Mouse (Mus musculus) midbrain, embryonic 16.5 days (tissue): ENCODE measurements around the gene Nmu. TPM values are rescaled to one million over a fixed set of nuclear protein-coding genes. Genes with fewer than 3 reads are reported as not detected.
A peak's percentile ranks its signal among the peaks of the same experiment; 100 is the strongest.

ENCODE experiments used
- ATAC-seq: fragments of 200-750 bp; cut with Nextera tagmentation; 2 replicates; pipeline ENCODE4 v1.8.0; 2017; ENCODE audit warnings: moderate TSS enrichment
- H3K27ac ChIP-seq: fragments of 300-500 bp; sonication (generic); 2 replicates; pipeline ENCODE4 v1.5.1; 2014; ENCODE audit warnings: mild to moderate bottlenecking, low read length, mixed read lengths
- H3K27me3 ChIP-seq: fragments of 300-500 bp; sonication (generic); 2 replicates; pipeline ENCODE4 v1.6.1; 2014; ENCODE audit warnings: low read depth, low read length, mixed read lengths; ENCODE audit not compliant: control insufficient read depth, insufficient read depth
- H3K36me3 ChIP-seq: fragments of 300-500 bp; sonication (generic); 2 replicates; pipeline ENCODE4 v1.6.1; 2014; ENCODE audit warnings: mild to moderate bottlenecking, low read length, moderate library complexity, mixed read lengths; ENCODE audit not compliant: control insufficient read depth, insufficient read depth
- H3K4me1 ChIP-seq: fragments of 300-500 bp; sonication (generic); 2 replicates; pipeline ENCODE4 v1.6.1; 2014; ENCODE audit warnings: mild to moderate bottlenecking, low read length, mixed read lengths; ENCODE audit not compliant: control insufficient read depth, insufficient read depth
- H3K4me2 ChIP-seq: fragments of 300-500 bp; sonication (generic); 2 replicates; pipeline ENCODE4 v1.6.1; 2014; ENCODE audit warnings: mild to moderate bottlenecking, low read length, mixed read lengths
- H3K4me3 ChIP-seq: fragments of 300-500 bp; sonication (generic); 2 replicates; pipeline ENCODE4 v1.5.1; 2014; ENCODE audit warnings: low read depth, mild to moderate bottlenecking, low read length, moderate library complexity, mixed read lengths
- H3K9ac ChIP-seq: fragments of 300-500 bp; sonication (generic); 2 replicates; pipeline ENCODE4 v1.6.1; 2014; ENCODE audit warnings: low read depth, low read length, mixed read lengths
- H3K9me3 ChIP-seq: fragments of 300-500 bp; sonication (generic); replicated peaks from 2 replicates; pipeline ENCODE4 v1.6.1; 2014; ENCODE audit warnings: mild to moderate bottlenecking, low read length, mixed read lengths; ENCODE audit not compliant: control insufficient read depth, poor library complexity, severe bottlenecking
- WGBS: fragments of 180-500 bp; shearing (Covaris S2); extraction: QIAGEN DNeasy Blood & Tissue Kit; methylation state at CpG from one replicate; pipeline ENCODE4 v1.1.7; 2014; 5-methylcytosine and 5-hydroxymethylcytosine counted together
- polyA plus RNA-seq: library from polyadenylated mRNA; unstranded; fragments of >200 nt; fragmentation: Nextera tagmentation; extraction: Ambion mirVana; gene quantifications from 2 replicates; pipeline ENCODE4 v1.2.1, GENCODE M21; 2015

The Nmu gene
- polyA plus RNA-seq, 1 experiment from 2014 or later, result not detected

- Histone ChIP-seq H3K27me3 (no peaks in the 10 kb centered on the region), H3K4me2 (peak overlapping the region; percentile 51), H3K4me1 (peaks cover 29% of the 10 kb centered on the region), H3K9ac (peak overlapping the region; percentile 88), H3K9me3 (no peaks in the 10 kb centered on the region), H3K4me3 (peak overlapping the region; percentile 92), H3K27ac (peak overlapping the region; percentile 97), H3K36me3 (no peaks in the 10 kb centered on the region)
- WGBS, result 0% methylated on average over 39 of the region's 100 CpGs
- ATAC-seq, result peak; percentile 84
These were observed 59.7 kb downstream of the Nmu start for GRCm38 (mm10) chr5:76303745-76304451.

- ATAC-seq, result no peak
- H3K4me3 ChIP-seq, result peak overlapping the region; percentile 92
- peak overlapping the region; percentile 97 for H3K27ac ChIP-seq
- WGBS, result 7% methylated on average over 11 of the region's 11 CpGs
- H3K9me3 ChIP-seq, result no peaks in the 10 kb centered on the region
- peak overlapping the region; percentile 51 for H3K4me2 ChIP-seq
- H3K27me3 ChIP-seq, result no peaks in the 10 kb centered on the region
- peaks cover 29% of the 10 kb centered on the region for H3K4me1 ChIP-seq
- peak overlapping the region; percentile 88 for H3K9ac ChIP-seq
- no peaks in the 10 kb centered on the region for H3K36me3 ChIP-seq
These were observed 60.2 kb downstream of the Nmu start for GRCm38 (mm10) chr5:76303379-76303744.

- Histone ChIP-seq H3K4me2 (no peak overlapping the region), H3K4me1 (peaks cover 29% of the 10 kb centered on the region), H3K4me3 (no peak overlapping the region), H3K9me3 (no peaks in the 10 kb centered on the region), H3K27ac (no peak overlapping the region), H3K36me3 (no peaks in the 10 kb centered on the region), H3K9ac (no peak overlapping the region), H3K27me3 (no peaks in the 10 kb centered on the region)
- ATAC-seq, result no peak
- 98% methylated on average over 2 of the region's 2 CpGs for WGBS
These were observed 61.6 kb downstream of the Nmu start for GRCm38 (mm10) chr5:76302009-76302408.

GRCm38 (mm10) chr5:76289234-76289691 lies 74.3 kb downstream of the Nmu start:
- no peak overlapping the region for H3K4me2 ChIP-seq
- H3K9me3 ChIP-seq, result no peaks in the 10 kb centered on the region
- H3K4me3 ChIP-seq, result no peak overlapping the region
- H3K27me3 ChIP-seq, result no peaks in the 10 kb centered on the region
- H3K4me1 ChIP-seq, result no peaks in the 10 kb centered on the region
- no peak overlapping the region for H3K27ac ChIP-seq
- ATAC-seq, result no peak
- 90% methylated on average over 8 of the region's 8 CpGs for WGBS
- no peak overlapping the region for H3K9ac ChIP-seq
- H3K36me3 ChIP-seq, result peaks cover 3% of the 10 kb centered on the region; the same call in 1 of the 2 replicates

DNA sequence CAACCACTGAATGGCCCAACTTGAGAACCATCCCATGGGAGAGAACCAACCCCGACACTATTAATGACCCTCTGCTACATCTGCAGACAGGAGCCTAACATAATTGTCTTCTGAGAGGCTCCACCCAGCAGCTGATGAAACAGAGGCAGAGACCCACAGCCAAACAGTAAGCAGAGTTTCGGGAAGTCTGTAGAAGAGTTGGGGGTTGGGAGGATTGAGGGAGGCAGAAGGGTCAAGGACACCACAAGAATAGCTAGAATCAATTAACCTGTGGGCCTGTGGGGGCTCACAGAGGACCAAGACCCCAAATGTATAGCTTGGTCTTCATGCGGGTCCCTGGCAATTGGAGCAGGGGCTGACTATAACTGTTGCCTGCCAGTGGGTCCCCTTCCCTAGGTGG lies 75.3 kb downstream of the Nmu start:
- ATAC-seq, result no peak
- WGBS, result 95% methylated on average over 3 of the region's 3 CpGs
- Histone ChIP-seq H3K4me3 (no peak overlapping the region), H3K9me3 (no peaks in the 10 kb centered on the region), H3K4me1 (no peaks in the 10 kb centered on the region), H3K4me2 (no peak overlapping the region), H3K27ac (no peak overlapping the region), H3K27me3 (no peaks in the 10 kb centered on the region), H3K36me3 (peaks cover 3% of the 10 kb centered on the region; the same call in 1 of the 2 replicates), H3K9ac (no peak overlapping the region)

GRCm38 (mm10) chr5:76287062-76287461 lies 76.5 kb downstream of the Nmu start:
- no peak overlapping the region for H3K9ac ChIP-seq
- 83% methylated on average over 5 of the region's 5 CpGs for WGBS
- H3K9me3 ChIP-seq, result no peaks in the 10 kb centered on the region
- H3K36me3 ChIP-seq, result peaks cover 3% of the 10 kb centered on the region; the same call in 1 of the 2 replicates
- H3K27ac ChIP-seq, result no peak overlapping the region
- H3K4me1 ChIP-seq, result no peaks in the 10 kb centered on the region
- no peak overlapping the region for H3K4me2 ChIP-seq
- no peaks in the 10 kb centered on the region for H3K27me3 ChIP-seq
- no peak overlapping the region for H3K4me3 ChIP-seq
- ATAC-seq, result no peak

- Histone ChIP-seq H3K4me3 (no peak overlapping the region), H3K27me3 (no peaks in the 10 kb centered on the region), H3K4me1 (no peaks in the 10 kb centered on the region), H3K9ac (no peak overlapping the region), H3K9me3 (no peaks in the 10 kb centered on the region), H3K36me3 (peaks cover 3% of the 10 kb centered on the region; the same call in 1 of the 2 replicates), H3K4me2 (no peak overlapping the region), H3K27ac (no peak overlapping the region)
- 39% methylated on average over 4 of the region's 4 CpGs for WGBS
- peak; percentile 42; the same call in 1 of the 2 replicates for ATAC-seq
These were observed 77.9 kb downstream of the Nmu start for GRCm38 (mm10) chr5:76285699-76286098.

DNA sequence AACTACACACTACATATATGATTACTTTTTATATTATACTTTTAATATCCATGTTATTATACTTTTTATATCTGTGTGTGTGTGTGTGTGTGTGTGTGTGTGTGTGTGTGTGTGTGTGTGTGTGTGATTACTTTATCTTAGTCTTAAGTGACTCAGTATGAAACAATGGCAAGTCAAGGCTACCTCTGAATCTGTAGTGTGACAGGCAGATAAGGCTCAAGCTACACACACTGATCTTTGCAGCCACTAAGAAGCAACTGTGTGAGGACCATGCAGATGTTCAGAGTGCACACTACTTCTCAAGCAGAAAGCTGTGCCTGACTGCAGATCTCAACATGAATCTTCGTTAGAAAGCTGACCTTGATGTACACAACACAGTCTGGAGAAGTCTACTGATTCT lies 79.7 kb downstream of the Nmu start:
- Histone ChIP-seq H3K4me1 (no peaks in the 10 kb centered on the region), H3K27ac (no peak overlapping the region), H3K9ac (no peak overlapping the region), H3K4me3 (no peak overlapping the region), H3K27me3 (no peaks in the 10 kb centered on the region), H3K4me2 (no peak overlapping the region), H3K9me3 (no peaks in the 10 kb centered on the region), H3K36me3 (no peaks in the 10 kb centered on the region)
- ATAC-seq, result no peak
- 94% methylated on average over 1 of the region's 1 CpGs for WGBS
